Mouse (Mus musculus) embryonic fibroblast, embryonic 13.5 days (primary cell): Measurements from ENCODE around the gene Dcaf10.

Experiments used
- CTCF ChIP-seq: IDR thresholded peaks from 2 replicates; pipeline ENCODE4 v1.5.1; 2011; ENCODE audit warnings: mild to moderate bottlenecking, control low read depth, low read length, moderate library complexity, borderline replicate concordance; ENCODE audit not compliant: insufficient read depth
- POLR2A ChIP-seq: IDR thresholded peaks from 2 replicates; pipeline ENCODE4 v1.6.1; 2011; ENCODE audit warnings: low read depth, mild to moderate bottlenecking, control low read depth, low read length, moderate library complexity

GRCm38 (mm10) chr4:45407001-45407702 is 65.3 kb downstream of the Dcaf10 start:
- TF ChIP-seq POLR2A, result no peak
- TF ChIP-seq CTCF, result no peak
